Mouse (Mus musculus) Patski (cell line): ENCODE measurements at regions not wholly inside any gene's neighbourhood (a gene's known extent, or its start where the extent isn't known, plus 50 kb on each side); places are given as distances from the start of the nearest gene placed in this dataset.
"Not testable (repeated sequence)": the region's sequence is repeated elsewhere in the genome, so short reads cannot be mapped to it uniquely, and the experiment has no call there.

Source experiments
- ATAC-seq: fragments of 100-300 bp; one replicate; pipeline ENCODE4 v1.8.0; 2021
- CTCF ChIA-PET: fragments of 350-600 bp; sonication (Branson Sonifier 250); formaldehyde crosslinking; loops from one replicate; lab custom pipeline; 2022; ENCODE audit warnings: inconsistent platforms; lab: Charles Lee
- POLR2A ChIA-PET: fragments of 350-600 bp; sonication (Branson Sonifier 250); formaldehyde crosslinking; loops from one replicate; lab custom pipeline; 2022; ENCODE audit warnings: antibody characterized with exemption, inconsistent platforms; lab: Charles Lee
- DNase-seq: peaks from one replicate; pipeline ENCODE4 v3.0.0-alpha.2; 2011; ENCODE audit warnings: low read depth, low spot score
- H3K27me3 ChIP-seq: fragments of 371-371 bp; one replicate; pipeline ENCODE4 v1.5.1; 2021
- CTCF ChIP-seq: fragments of 100-300 bp; IDR thresholded peaks from one replicate; pipeline ENCODE4 v1.5.1; 2021
- in situ Hi-C: fragments of 300-500 bp; cut with MboI; formaldehyde crosslinking; loops from 3 replicates; pipeline ENCODE4 v1.11.1; 2018; ENCODE audit warnings: low pct_unique_long_range_greater_than_20kb, mixed read lengths

GRCm38 (mm10) chr8:46355066-46355465, 60.6 kb upstream of the Helt start:
- ChIA-PET POLR2A (no interaction called here), CTCF (interaction anchor here (2.3 kb wide), 1 partner anchor 13 kb away, joined by 5 read pairs; no protein-coding TSS in a partner anchor)
- ATAC-seq (no peak), DNase-seq (no peak)
- no peak for TF ChIP-seq CTCF
- H3K27me3 ChIP-seq, result no peaks in the 10 kb centered on the region
- in situ Hi-C loops, result no loop called here

DNA sequence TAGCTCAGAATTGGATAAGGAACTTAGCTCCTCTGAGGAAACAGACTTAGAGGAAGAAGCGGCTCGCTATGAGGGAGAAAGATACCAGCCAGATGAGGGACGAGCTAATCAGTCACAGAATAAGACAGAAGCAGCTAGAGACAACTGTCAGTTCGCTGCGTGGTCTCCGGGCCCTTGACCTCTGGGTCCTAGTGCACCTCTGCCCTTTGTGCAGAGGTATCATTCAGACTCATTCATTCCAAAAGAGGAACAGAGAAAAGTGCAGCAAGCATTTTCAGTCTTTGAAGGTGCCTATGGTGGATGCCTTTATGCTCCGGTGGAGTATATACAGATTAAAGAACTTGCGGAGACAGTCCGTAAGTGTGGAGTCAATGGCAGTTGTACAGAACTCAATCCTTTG, 63.5 kb upstream of the Helt start:
- H3K27me3 ChIP-seq, in situ Hi-C loops, DNase-seq, ATAC-seq, POLR2A ChIA-PET, CTCF ChIA-PET: not testable (repeated sequence)

DNA sequence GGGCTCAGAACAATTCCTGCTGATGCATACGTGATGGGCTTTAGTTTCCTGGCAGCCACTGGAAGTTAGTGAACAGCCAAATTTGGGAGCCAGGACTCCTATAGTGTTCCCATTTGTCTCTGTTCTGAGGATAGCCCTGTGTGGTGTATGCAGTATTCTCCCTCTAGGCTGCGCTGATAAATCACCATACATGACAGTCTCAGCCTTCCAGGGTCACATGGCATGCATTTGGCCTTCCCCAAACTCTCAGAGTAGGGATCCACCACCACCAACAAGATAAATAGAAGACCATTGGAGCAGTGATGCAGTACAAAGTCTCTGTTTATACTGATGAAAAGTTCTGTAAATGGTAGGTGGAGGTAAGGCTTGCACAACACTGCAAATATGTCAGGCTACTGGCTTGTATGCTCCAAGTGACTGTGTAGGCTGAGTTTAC, 68.4 kb upstream of the Helt start:
- H3K27me3 ChIP-seq, result no peaks in the 10 kb centered on the region
- CTCF ChIA-PET, result no interaction called here
- DNase-seq (no peak), ATAC-seq (no peak)
- POLR2A ChIA-PET, result no interaction called here
- in situ Hi-C loops, result no loop called here
- no peak for TF ChIP-seq CTCF

- no peaks in the 10 kb centered on the region for H3K27me3 ChIP-seq
- TF ChIP-seq CTCF, result no peak
- no peak for DNase-seq
- CTCF ChIA-PET, result interaction anchor here (1.9 kb wide), 1 partner anchor 26 kb away, joined by 4 read pairs; no protein-coding TSS in a partner anchor
- ATAC-seq, result no peak
- POLR2A ChIA-PET, result no interaction called here
- in situ Hi-C loops, result no loop called here
Observed at GRCm38 (mm10) chr8:46365711-46366110, 71.2 kb upstream of the Helt start.

DNA sequence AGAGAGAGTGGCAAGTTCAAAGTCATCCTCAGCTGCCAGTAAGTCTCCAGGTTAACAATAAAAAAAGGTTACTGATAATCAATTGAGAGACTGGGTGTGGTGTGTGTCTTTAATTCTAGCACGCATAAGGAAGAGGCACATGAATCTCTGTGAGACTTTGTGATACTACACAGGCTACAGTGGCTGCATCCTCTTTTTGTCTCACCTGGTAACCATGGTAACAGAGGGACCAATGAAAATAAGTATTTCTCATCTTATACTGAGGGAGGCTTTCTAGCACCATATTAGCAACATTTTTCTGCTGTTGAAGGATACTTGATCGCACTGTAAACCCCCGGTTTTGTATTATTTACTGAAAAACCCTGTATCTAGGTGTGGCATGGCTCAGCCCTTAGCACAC, 72.7 kb upstream of the Helt start:
- in situ Hi-C loops, result no loop called here
- ATAC-seq (no peak), DNase-seq (no peak)

DNA sequence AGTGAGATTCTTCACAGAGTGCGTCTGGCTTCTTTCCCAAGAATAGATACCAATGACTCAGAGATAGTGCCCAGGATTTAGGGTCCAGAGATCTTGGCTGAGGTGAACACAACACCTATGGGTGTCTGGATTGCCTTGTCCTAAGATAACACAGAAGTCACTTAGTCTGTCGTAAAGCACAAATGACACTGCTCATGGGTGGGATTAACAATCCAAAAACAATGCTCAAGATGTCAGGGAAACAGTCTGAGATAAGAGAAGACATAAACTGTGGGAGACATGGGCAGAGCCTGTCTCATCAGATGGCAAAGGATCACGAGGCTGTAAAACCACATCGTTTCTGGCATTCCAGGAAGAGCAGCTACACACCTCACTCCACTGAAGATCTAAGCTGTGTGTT, 79.6 kb upstream of the Helt start:
- DNase-seq, result no peak
- in situ Hi-C loops, result no loop called here
- TF ChIP-seq CTCF, result no peak
- H3K27me3 ChIP-seq, result no peaks in the 10 kb centered on the region
- ATAC-seq, result no peak
- POLR2A ChIA-PET, result no interaction called here
- CTCF ChIA-PET, result interaction anchor here (1.3 kb wide), 1 partner anchor 24 kb away, joined by 3 read pairs; no protein-coding TSS in a partner anchor

More for the DNA sequence above, 72.7 kb upstream of the Helt start:
- POLR2A ChIA-PET, result no interaction called here
- no peaks in the 10 kb centered on the region for H3K27me3 ChIP-seq
- no peak for TF ChIP-seq CTCF
- CTCF ChIA-PET, result interaction anchor here (0.9 kb wide), 1 partner anchor 57 kb away, joined by 3 read pairs; no protein-coding TSS in a partner anchor

GRCm38 (mm10) chr8:46375986-46376385, 81.5 kb upstream of the Helt start:
- no peak for DNase-seq
- ChIA-PET POLR2A (no interaction called here), CTCF (interaction anchor here (1.0 kb wide), 1 partner anchor 15 kb away, joined by 3 read pairs; no protein-coding TSS in a partner anchor)
- in situ Hi-C loops, result no loop called here
- TF ChIP-seq CTCF, result no peak
- ATAC-seq, result no peak
- H3K27me3 ChIP-seq, result no peaks in the 10 kb centered on the region

DNA sequence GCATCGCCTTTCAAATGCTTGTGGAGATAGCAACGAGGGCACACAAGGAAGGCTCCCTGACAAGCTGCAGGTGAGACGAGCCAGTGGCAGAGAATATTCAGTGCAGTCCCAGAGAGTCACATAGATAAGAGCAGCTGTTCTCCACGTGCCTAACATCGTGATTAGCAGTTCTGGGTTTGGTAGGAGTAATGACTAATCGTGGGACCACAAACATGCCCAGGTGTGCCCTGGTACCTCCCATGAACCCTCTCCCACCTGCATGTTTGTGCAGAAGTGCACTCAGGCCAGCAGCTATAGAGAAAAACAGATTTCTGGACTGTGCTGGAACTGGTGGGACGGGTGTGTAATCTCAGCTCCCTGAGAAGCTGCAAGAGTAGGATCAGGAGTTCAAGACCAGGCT, 85.9 kb upstream of the Acsl1 start:
- ChIA-PET POLR2A (no interaction called here), CTCF (no interaction called here)
- no peaks in the 10 kb centered on the region for H3K27me3 ChIP-seq
- in situ Hi-C loops, result no loop called here
- no peak for TF ChIP-seq CTCF
- ATAC-seq (no peak), DNase-seq (no peak)

GRCm38 (mm10) chr8:46385806-46386205, 85.0 kb upstream of the Acsl1 start:
- TF ChIP-seq CTCF, result no peak
- no peaks in the 10 kb centered on the region for H3K27me3 ChIP-seq
- POLR2A ChIA-PET, result no interaction called here
- CTCF ChIA-PET, result no interaction called here
- in situ Hi-C loops, result no loop called here
- no peak for DNase-seq
- no peak for ATAC-seq

DNA sequence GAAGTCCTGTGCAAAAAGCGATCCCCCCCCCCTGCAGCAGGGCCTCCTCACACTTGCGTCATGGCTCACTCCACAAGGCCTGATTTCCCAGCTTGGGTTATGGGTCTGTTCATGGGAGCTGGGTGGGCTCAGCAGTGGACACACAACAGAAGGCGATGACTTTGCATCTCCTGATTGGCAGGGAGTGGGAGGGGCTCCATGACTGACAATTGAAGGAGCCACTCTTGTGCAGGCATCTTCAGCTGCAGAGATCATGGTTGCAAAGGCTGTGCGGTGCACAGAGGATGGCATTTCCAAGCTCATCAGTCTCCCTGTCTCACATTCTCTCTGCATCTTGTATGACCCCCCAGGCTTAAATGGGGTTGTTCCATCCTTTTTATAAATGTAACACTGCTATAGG, 84.3 kb upstream of the Acsl1 start:
- no peak for DNase-seq
- H3K27me3 ChIP-seq, result no peaks in the 10 kb centered on the region
- ATAC-seq, result no peak
- ChIA-PET POLR2A (no interaction called here), CTCF (no interaction called here)
- TF ChIP-seq CTCF, result no peak
- in situ Hi-C loops, result no loop called here

DNA sequence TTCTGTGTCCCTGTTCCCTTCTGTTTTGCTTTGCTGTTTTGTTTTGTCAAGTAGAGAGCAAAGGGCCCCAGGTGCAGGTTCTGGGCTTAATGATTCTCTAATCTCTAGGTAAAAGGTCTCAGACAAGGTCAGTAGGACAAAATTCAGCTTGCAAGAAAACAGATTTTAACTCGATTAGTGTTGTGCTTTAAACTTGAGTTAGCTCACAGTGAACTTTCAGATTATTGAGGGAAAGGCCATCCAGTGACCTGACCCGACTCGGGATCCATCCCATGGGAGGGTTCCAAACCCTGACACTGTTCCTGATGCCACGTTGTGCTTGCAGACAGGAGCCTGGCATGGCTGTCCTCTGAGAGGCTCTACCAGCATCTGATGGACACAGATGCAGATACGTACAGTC, 83.8 kb upstream of the Acsl1 start:
- CTCF ChIA-PET, result no interaction called here
- TF ChIP-seq CTCF, result no peak
- ATAC-seq (no peak), DNase-seq (no peak)
- in situ Hi-C loops, result no loop called here
- POLR2A ChIA-PET, result no interaction called here
- H3K27me3 ChIP-seq, result no peaks in the 10 kb centered on the region

GRCm38 (mm10) chr8:46388421-46388820, 82.4 kb upstream of the Acsl1 start:
- ChIA-PET CTCF (no interaction called here), POLR2A (interaction anchor here (0.6 kb wide), 1 partner anchor 83 kb away, joined by 3 read pairs; no protein-coding TSS in a partner anchor)
- no peak for TF ChIP-seq CTCF
- DNase-seq (no peak), ATAC-seq (no peak)
- H3K27me3 ChIP-seq, result no peaks in the 10 kb centered on the region
- in situ Hi-C loops, result no loop called here
